Mouse (Mus musculus) CH12.LX (cell line): ENCODE data around the gene Slc9b1. TPM values are rescaled to one million over a fixed set of nuclear protein-coding genes. Genes with fewer than 3 reads are reported as not detected.
A peak's percentile ranks its signal among the peaks of the same experiment; 100 is the strongest.

Source experiments
- DNase-seq: peaks from one replicate; pipeline ENCODE4 v3.0.0-alpha.2; 2013; ENCODE audit errors: extremely low read depth
- H3K27ac ChIP-seq: 2 replicates; pipeline ENCODE4 v1.5.1; 2012; ENCODE audit warnings: low read depth, mild to moderate bottlenecking, control low read depth, moderate library complexity; ENCODE audit not compliant: insufficient read depth
- H3K27me3 ChIP-seq: replicated peaks from 2 replicates; pipeline ENCODE3; 2012; ENCODE audit warnings: inconsistent platforms
- H3K36me3 ChIP-seq, 2 experiments: replicated peaks in 1 of 2; 2 replicates each; pipeline versions ENCODE3 to v1.6.1; 2012; ENCODE audit warnings: inconsistent platforms in 1 of 2, low read length in 1 of 2, mild to moderate bottlenecking in 1 of 2, mixed read lengths in 1 of 2, moderate library complexity in 1 of 2; ENCODE audit not compliant: control insufficient read depth in 1 of 2, insufficient read depth in 1 of 2
- H3K4me1 ChIP-seq, 2 experiments: 2 replicates each; pipeline ENCODE4 v1.6.1; 2012; ENCODE audit warnings: inconsistent platforms in 1 of 2, moderate library complexity in 1 of 2; ENCODE audit not compliant: insufficient read depth in 2 of 2, control insufficient read depth in 1 of 2
- H3K4me2 ChIP-seq: 2 replicates; pipeline ENCODE4 v1.6.1; 2012; ENCODE audit warnings: low read depth, mild to moderate bottlenecking, control low read depth; ENCODE audit not compliant: poor library complexity, insufficient read depth, severe bottlenecking
- H3K4me3 ChIP-seq, 3 experiments: fragments of 150-350 bp in 1 of 3; sonication (generic) in 1 of 3; replicated peaks in 1 of 3; 2 replicates each; pipeline versions ENCODE3 to v1.5.1; 2011 to 2012; ENCODE audit warnings: low read depth in 2 of 3, low read length in 2 of 3, mild to moderate bottlenecking in 2 of 3, moderate library complexity in 2 of 3, control low read depth in 1 of 3, improper control_type of control experiment in 1 of 3, inconsistent platforms in 1 of 3, mixed read lengths in 1 of 3; ENCODE audit not compliant: poor library complexity in 1 of 3
- H3K79me2 ChIP-seq: replicated peaks from 2 replicates; pipeline ENCODE4 v1.6.1; 2012; ENCODE audit warnings: mild to moderate bottlenecking, moderate library complexity; ENCODE audit not compliant: control insufficient read depth, poor library complexity, insufficient read depth, severe bottlenecking; ENCODE audit errors: extremely low read depth
- H3K9ac ChIP-seq: 2 replicates; pipeline ENCODE4 v1.6.1; 2012; ENCODE audit warnings: low read depth, mild to moderate bottlenecking, control low read depth, moderate library complexity; ENCODE audit not compliant: insufficient read depth
- H3K9me3 ChIP-seq: replicated peaks from 2 replicates; pipeline ENCODE3; 2012; ENCODE audit warnings: low read length, inconsistent platforms, mixed read lengths
- BHLHE40 ChIP-seq: IDR thresholded peaks from 2 replicates; pipeline ENCODE4 v1.6.1; 2011; ENCODE audit warnings: mild to moderate bottlenecking, low read depth, low read length, improper control_type of control experiment
- CHD1 ChIP-seq: IDR thresholded peaks from 2 replicates; pipeline ENCODE4 v1.6.1; 2012; ENCODE audit warnings: low read depth, low read length, improper control_type of control experiment, inconsistent platforms
- CTCF ChIP-seq, 2 experiments: IDR thresholded peaks in 1 of 2; conservative IDR thresholded peaks in 1 of 2; 2 replicates each; pipeline ENCODE4 v1.5.1; 2011 to 2012; ENCODE audit warnings: low read depth in 2 of 2, low read length in 2 of 2, improper control_type of control experiment in 1 of 2, inconsistent platforms in 1 of 2, mild to moderate bottlenecking in 1 of 2, moderate library complexity in 1 of 2
- ELF1 ChIP-seq: IDR thresholded peaks from 2 replicates; pipeline ENCODE4 v1.6.1; 2014; ENCODE audit warnings: low read depth, mild to moderate bottlenecking, inconsistent platforms, low read length, improper control_type of control experiment
- EP300 ChIP-seq: IDR thresholded peaks from 2 replicates; pipeline ENCODE4 v1.6.1; 2011; ENCODE audit warnings: low read length, improper control_type of control experiment
- ETS1 ChIP-seq: conservative IDR thresholded peaks from 2 replicates; pipeline ENCODE4 v1.6.1; 2012; ENCODE audit warnings: low read depth, mild to moderate bottlenecking, inconsistent platforms, low read length, improper control_type of control experiment, moderate library complexity
- HCFC1 ChIP-seq: IDR thresholded peaks from 2 replicates; pipeline ENCODE4 v1.6.1; 2012; ENCODE audit warnings: low read depth, mild to moderate bottlenecking, inconsistent platforms, low read length, improper control_type of control experiment
- IRF4 ChIP-seq: IDR thresholded peaks from 2 replicates; pipeline ENCODE4 v1.6.1; 2014; ENCODE audit warnings: low read depth, mild to moderate bottlenecking, inconsistent platforms, low read length, improper control_type of control experiment
- JUN ChIP-seq: IDR thresholded peaks from 2 replicates; pipeline ENCODE4 v1.6.1; 2011; ENCODE audit warnings: low read depth, mild to moderate bottlenecking, low read length, improper control_type of control experiment, moderate library complexity; ENCODE audit not compliant: insufficient read depth
- JUND ChIP-seq: conservative IDR thresholded peaks from 2 replicates; pipeline ENCODE4 v1.6.1; 2011; ENCODE audit warnings: low read depth, low read length, improper control_type of control experiment
- KAT2A ChIP-seq: IDR thresholded peaks from 2 replicates; pipeline ENCODE4 v1.6.1; 2012; ENCODE audit warnings: low read length, improper control_type of control experiment, inconsistent platforms; ENCODE audit not compliant: insufficient replicate concordance
- MAFK ChIP-seq: IDR thresholded peaks from 2 replicates; pipeline ENCODE4 v1.6.1; 2011; ENCODE audit warnings: low read length, improper control_type of control experiment; ENCODE audit not compliant: insufficient replicate concordance
- MAX ChIP-seq: IDR thresholded peaks from 2 replicates; pipeline ENCODE4 v1.6.1; 2011; ENCODE audit warnings: low read length, improper control_type of control experiment
- MAZ ChIP-seq: IDR thresholded peaks from 2 replicates; pipeline ENCODE4 v1.6.1; 2012; ENCODE audit warnings: low read depth, mild to moderate bottlenecking, inconsistent platforms, low read length, improper control_type of control experiment, moderate library complexity
- MEF2A ChIP-seq: IDR thresholded peaks from 2 replicates; pipeline ENCODE4 v1.6.1; 2014; ENCODE audit warnings: low read depth, mild to moderate bottlenecking, inconsistent platforms, low read length, improper control_type of control experiment, borderline replicate concordance
- MXI1 ChIP-seq: IDR thresholded peaks from 2 replicates; pipeline ENCODE4 v1.6.1; 2011; ENCODE audit warnings: mild to moderate bottlenecking, low read depth, low read length, improper control_type of control experiment
- MYC ChIP-seq: IDR thresholded peaks from 2 replicates; pipeline ENCODE4 v1.6.1; 2011; ENCODE audit warnings: low read depth, mild to moderate bottlenecking, improper control_type of control experiment, low read length
- NRF1 ChIP-seq: IDR thresholded peaks from 2 replicates; pipeline ENCODE4 v1.6.1; 2014; ENCODE audit warnings: low read depth, mild to moderate bottlenecking, inconsistent platforms, low read length, improper control_type of control experiment, moderate library complexity
- PAX5 ChIP-seq: IDR thresholded peaks from 2 replicates; pipeline ENCODE4 v1.6.1; 2012; ENCODE audit warnings: low read length, inconsistent platforms, mixed read lengths
- POLR2A ChIP-seq: IDR thresholded peaks from 2 replicates; pipeline ENCODE4 v1.6.1; 2011; ENCODE audit warnings: low read depth, mild to moderate bottlenecking, improper control_type of control experiment, low read length
- POLR2AphosphoS2 ChIP-seq: IDR thresholded peaks from 2 replicates; pipeline ENCODE4 v1.6.1; 2011; ENCODE audit warnings: low read depth, low read length, improper control_type of control experiment
- RAD21 ChIP-seq: IDR thresholded peaks from 2 replicates; pipeline ENCODE4 v1.6.1; 2011; ENCODE audit warnings: low read depth, mild to moderate bottlenecking, low read length, improper control_type of control experiment, moderate library complexity
- RCOR1 ChIP-seq: conservative IDR thresholded peaks from 2 replicates; pipeline ENCODE4 v1.6.1; 2012; ENCODE audit warnings: low read depth, mild to moderate bottlenecking, inconsistent platforms, low read length, improper control_type of control experiment
- SIN3A ChIP-seq: IDR thresholded peaks from 2 replicates; pipeline ENCODE4 v1.6.1; 2012; ENCODE audit warnings: low read length, improper control_type of control experiment, inconsistent platforms
- TBP ChIP-seq: conservative IDR thresholded peaks from 2 replicates; pipeline ENCODE4 v1.6.1; 2011; ENCODE audit warnings: low read depth, low read length, improper control_type of control experiment
- UBTF ChIP-seq: IDR thresholded peaks from 2 replicates; pipeline ENCODE4 v1.6.1; 2012; ENCODE audit warnings: low read depth, mild to moderate bottlenecking, inconsistent platforms, low read length, improper control_type of control experiment, moderate library complexity
- USF1 ChIP-seq: IDR thresholded peaks from 2 replicates; pipeline ENCODE4 v1.6.1; 2014; ENCODE audit warnings: low read depth, mild to moderate bottlenecking, inconsistent platforms, low read length, improper control_type of control experiment
- USF2 ChIP-seq: conservative IDR thresholded peaks from 2 replicates; pipeline ENCODE4 v1.6.1; 2011; ENCODE audit warnings: low read depth, low read length, improper control_type of control experiment
- ZC3H11A ChIP-seq: IDR thresholded peaks from 2 replicates; pipeline ENCODE4 v1.6.1; 2012; ENCODE audit warnings: low read depth, mild to moderate bottlenecking, inconsistent platforms, low read length, improper control_type of control experiment
- ZKSCAN1 ChIP-seq: IDR thresholded peaks from 2 replicates; pipeline ENCODE4 v1.6.1; 2012; ENCODE audit warnings: low read depth, inconsistent platforms, low read length, improper control_type of control experiment, borderline replicate concordance
- ZMIZ1 ChIP-seq: IDR thresholded peaks from 2 replicates; pipeline ENCODE4 v1.6.1; 2012; ENCODE audit warnings: low read depth, mild to moderate bottlenecking, inconsistent platforms, low read length, improper control_type of control experiment
- dilution Hi-C: fragments of 300-500 bp; cut with MboI; formaldehyde crosslinking; loops from 2 replicates; pipeline ENCODE4 v1.14.3; 2020; ENCODE audit warnings: low sequenced_read_pairs; ENCODE audit not compliant: extremely low pct_unique_long_range_greater_than_20kb, extremely low pct_ligation_motif_present
- in situ Hi-C: fragments of 300-500 bp; cut with MboI; formaldehyde crosslinking; loops from 3 replicates; pipeline ENCODE4 v1.14.3; 2019; ENCODE audit warnings: low sequenced_read_pairs, low pct_ligation_motif_present, low pct_unique_long_range_greater_than_20kb, mixed read lengths
- polyA plus RNA-seq: library from polyadenylated mRNA; unstranded; fragments of >175 nt; gene quantifications from 2 replicates; pipeline ENCODE4 v1.2.1, GENCODE M21; 2012; ENCODE audit warnings: low read depth; ENCODE audit not compliant: insufficient read length
- total RNA-seq, 2 experiments: library from RNA; depleted of rRNA; stranded (reverse); fragments of 300-350 nt in 1 of 2; fragments of >200 nt in 1 of 2; gene quantifications; 2 replicates each; pipeline ENCODE4 v1.2.3; 2012 to 2014

The Slc9b1 gene
- total and polyA plus RNA-seq, 3 experiments: 1.9 to 3.1 (median 2.7) TPM

DNA sequence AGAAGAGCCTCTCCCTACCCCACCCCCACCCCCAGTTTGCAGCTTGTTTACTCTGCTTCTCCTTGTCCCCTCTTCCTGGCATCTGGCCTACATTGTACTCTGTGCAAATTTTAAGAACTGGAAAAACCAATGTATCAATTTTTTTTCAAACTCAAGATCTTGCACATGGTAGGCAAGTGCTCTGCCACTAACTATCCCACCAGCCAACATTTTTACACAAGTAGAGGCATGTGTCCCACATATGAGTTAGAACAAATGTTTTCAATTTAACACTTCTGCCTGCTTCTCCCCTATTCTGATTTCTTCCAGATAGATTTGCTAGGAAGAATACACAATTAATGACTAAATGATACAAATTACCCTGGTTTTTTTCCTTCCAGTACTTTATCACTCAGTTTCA, 49.3 kb downstream of the Slc9b1 start:
- Histone ChIP-seq H3K36me3 (no peaks in the 10 kb centered on the region), H3K27ac (no peak overlapping the region), H3K9me3 (no peaks in the 10 kb centered on the region), H3K27me3 (no peaks in the 10 kb centered on the region), H3K4me1 (peaks cover 1 to 5% of the 10 kb centered on the region in 2 experiments; a peak in 3 of 4 replicates), H3K79me2 (no peaks in the 10 kb centered on the region), H3K4me2 (no peak overlapping the region), H3K4me3 (no peak overlapping the region), H3K9ac (no peak overlapping the region)
- in situ Hi-C loops (no loop called here), dilution Hi-C loops (no loop called here)
- DNase-seq: no peak
- no peak for TF ChIP-seq MYC
- TF ChIP-seq USF1: no peak
- no peak for TF ChIP-seq JUN
- TF ChIP-seq KAT2A: no peak
- TF ChIP-seq HCFC1: no peak
- no peak for TF ChIP-seq NRF1
- no peak for TF ChIP-seq MAFK
- TF ChIP-seq ELF1: no peak
- TF ChIP-seq POLR2AphosphoS2: no peak
- no peak for TF ChIP-seq MAZ

DNA sequence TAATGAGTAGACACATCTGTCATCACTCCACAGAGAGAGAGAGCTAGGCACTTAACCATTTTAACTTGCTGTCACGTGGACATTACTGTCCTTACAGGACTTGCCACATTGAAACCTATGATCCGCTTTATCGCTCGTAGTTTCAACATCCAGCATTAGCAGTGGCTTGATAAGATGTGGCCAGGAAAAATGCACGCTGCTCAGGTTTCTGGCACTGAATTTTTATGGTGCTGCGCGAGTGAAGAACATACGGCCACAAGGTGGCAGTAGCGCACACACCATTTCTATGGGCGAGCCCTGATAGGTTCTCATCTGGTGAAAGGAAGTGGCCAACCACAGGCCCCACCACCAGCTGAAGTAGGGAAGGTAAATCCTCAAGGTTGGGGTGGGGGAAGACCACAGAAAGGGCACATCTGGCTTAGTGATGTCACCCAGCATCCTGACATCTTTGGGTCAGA, 54.4 kb downstream of the Slc9b1 start:
- peak; percentile 100 for DNase-seq
- Histone ChIP-seq H3K27me3 (no peaks in the 10 kb centered on the region), H3K79me2 (no peaks in the 10 kb centered on the region), H3K4me3 (no peak overlapping the region), H3K4me2 (peak overlapping the region; percentile 41), H3K9ac (no peak overlapping the region), H3K4me1 (peaks cover 2 to 17% of the 10 kb centered on the region in 2 experiments; a peak in 3 of 4 replicates), H3K9me3 (no peaks in the 10 kb centered on the region), H3K27ac (no peak overlapping the region), H3K36me3 (peaks cover 12 to 29% of the 10 kb centered on the region in 2 experiments)
- dilution Hi-C loops: no loop called here
- in situ Hi-C loops: loop anchor here (5.0 kb wide), 3 partner anchors 110 to 325 kb away; no protein-coding TSS in a partner anchor
- peak; percentile 40; the same call in 1 of the 2 replicates for TF ChIP-seq POLR2A
- peak; percentile 84; the same call in 1 of the 2 replicates for TF ChIP-seq MAZ
- peak; percentile 74; the same call in 1 of the 2 replicates for TF ChIP-seq JUND
- TF ChIP-seq MAX: peak; percentile 88
- TF ChIP-seq NRF1: peak; percentile 55
- TF ChIP-seq PAX5: no peak
- TF ChIP-seq ZMIZ1: 0 out of 2 replicates have a peak, but pooled peaks have one; percentile 60
- no peak for TF ChIP-seq KAT2A
- TF ChIP-seq ETS1: peak; percentile 99
- peak; percentile 78 for TF ChIP-seq MXI1
- peak; percentile 83 for TF ChIP-seq BHLHE40
- peak; percentile 80 for TF ChIP-seq MYC
- TF ChIP-seq TBP: no peak
- no peak for TF ChIP-seq UBTF
- TF ChIP-seq POLR2AphosphoS2: no peak; the same call in 1 of the 2 replicates
- TF ChIP-seq ELF1: peak; percentile 79
- peak; percentile 80 for TF ChIP-seq SIN3A
- TF ChIP-seq MEF2A: peak; percentile 91
- TF ChIP-seq CTCF (conservative IDR thresholded peaks at IDR 0.05 in 1 of 2, IDR thresholded peaks at IDR 0.05 in 1 of 2; ENCODE audit: low read depth in 2 of 2, low read length in 2 of 2): peak; percentile 95 to 99
- no peak for TF ChIP-seq ZKSCAN1
- peak; percentile 36; the same call in 1 of the 2 replicates for TF ChIP-seq USF1
- TF ChIP-seq USF2: 0 out of 2 replicates have a peak, but pooled peaks have one; percentile 31
- TF ChIP-seq RCOR1: 0 out of 2 replicates have a peak, but pooled peaks have one; percentile 21
- peak; percentile 91 for TF ChIP-seq EP300
- peak; percentile 89 for TF ChIP-seq ZC3H11A
- peak; percentile 66; the same call in 1 of the 2 replicates for TF ChIP-seq CHD1
- TF ChIP-seq MAFK: peak; percentile 64; the same call in 1 of the 2 replicates
- TF ChIP-seq RAD21: peak; percentile 98
- peak; percentile 95 for TF ChIP-seq IRF4
